Mouse (Mus musculus) midbrain, embryonic 10.5 days (tissue): ENCODE measurements around the gene Man2a2. TPM values are rescaled to one million over a fixed set of nuclear protein-coding genes. Genes with fewer than 3 reads are reported as not detected.
"Not testable (repeated sequence)": the region's sequence is repeated elsewhere in the genome, so short reads cannot be mapped to it uniquely, and the experiment has no call there.

Source experiments
- DNase-seq: peaks from one replicate; pipeline ENCODE4 v3.0.0-alpha.2; 2017; ENCODE audit warnings: low spot score
- H3K27ac ChIP-seq: fragments of 300-500 bp; sonication (generic); replicated peaks from 2 replicates; pipeline ENCODE4 v1.5.1; 2016; ENCODE audit warnings: mild to moderate bottlenecking
- H3K27me3 ChIP-seq: fragments of 300-500 bp; sonication (generic); 2 replicates; pipeline ENCODE4 v1.6.1; 2016; ENCODE audit warnings: low read depth, mild to moderate bottlenecking; ENCODE audit not compliant: poor library complexity, severe bottlenecking
- H3K36me3 ChIP-seq: fragments of 300-500 bp; sonication (generic); 2 replicates; pipeline ENCODE4 v1.6.1; 2016; ENCODE audit warnings: mild to moderate bottlenecking, moderate library complexity
- H3K4me1 ChIP-seq: fragments of 300-500 bp; sonication (generic); 2 replicates; pipeline ENCODE4 v1.6.1; 2016
- H3K4me3 ChIP-seq: fragments of 300-500 bp; sonication (generic); 2 replicates; pipeline ENCODE4 v1.5.1; 2016; ENCODE audit warnings: mild to moderate bottlenecking, moderate library complexity
- H3K9me3 ChIP-seq: fragments of 300-500 bp; sonication (generic); replicated peaks from 2 replicates; pipeline ENCODE4 v1.6.1; 2016; ENCODE audit warnings: mild to moderate bottlenecking
- WGBS: fragments of 180-500 bp; shearing (Covaris S2); methylation state at CpG from one replicate; pipeline ENCODE4 v1.1.7; 2016; 5-methylcytosine and 5-hydroxymethylcytosine counted together
- polyA plus RNA-seq: library from polyadenylated mRNA; unstranded; fragments of >200 nt; fragmentation: Nextera tagmentation; extraction: Ambion mirVana; gene quantifications from 2 replicates; pipeline ENCODE4 v1.2.1, GENCODE M21; 2016

Man2a2 gene
- polyA plus RNA-seq, 1 experiment from 2014 or later = 15.7 TPM

DNA sequence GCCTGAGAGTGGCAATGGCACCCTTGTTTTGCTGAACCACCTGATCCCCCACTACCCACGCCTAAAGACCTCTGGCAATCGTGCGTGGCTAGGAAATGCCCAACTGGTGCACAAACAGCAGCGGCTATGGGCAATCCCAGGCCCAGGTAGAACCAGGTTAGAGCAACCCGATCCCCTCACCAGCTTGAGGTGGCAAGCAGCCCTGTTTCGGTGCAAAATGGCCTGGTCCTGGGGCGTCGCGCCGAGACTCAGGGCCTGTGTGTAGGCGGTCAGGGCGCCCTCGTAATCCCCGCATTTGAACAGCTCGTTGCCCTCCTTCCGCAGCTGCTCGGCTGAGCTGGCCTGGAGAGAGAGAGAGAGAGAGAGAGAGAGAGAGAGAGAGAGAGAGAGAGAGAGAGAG, 31.8 kb downstream of the Man2a2 start:
- H3K9me3 ChIP-seq = no peaks in the 10 kb centered on the region
- peaks cover 16% of the 10 kb centered on the region for H3K27me3 ChIP-seq
- peaks cover 55% of the 10 kb centered on the region for H3K4me1 ChIP-seq
- peak overlapping the region; percentile 72 for H3K4me3 ChIP-seq
- 12% methylated on average over 17 of the region's 17 CpGs for WGBS
- DNase-seq = peak; percentile 41
- peak overlapping the region; percentile 85 for H3K27ac ChIP-seq
- H3K36me3 ChIP-seq = peaks cover 37% of the 10 kb centered on the region

DNA sequence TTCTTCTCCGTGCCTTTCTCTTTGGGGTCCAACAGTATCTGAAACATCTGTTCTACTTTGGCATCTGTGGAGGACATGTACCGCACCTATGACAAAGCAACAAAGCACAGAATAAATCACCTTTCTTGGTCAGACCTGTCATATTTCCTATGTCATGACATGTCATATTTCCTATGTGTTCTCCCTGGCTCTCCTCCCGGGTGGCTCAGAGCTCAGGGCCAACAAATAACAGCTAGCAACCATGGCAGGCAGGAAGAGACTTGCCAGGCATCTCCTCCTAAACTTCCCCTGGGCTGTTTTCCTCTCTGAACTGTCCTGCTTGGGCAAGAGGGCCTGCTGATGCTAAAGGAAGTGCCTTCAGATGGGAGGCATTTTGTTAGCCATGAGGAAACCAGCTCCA, 34.2 kb downstream of the Man2a2 start:
- Histone ChIP-seq H3K9me3 (peaks cover 10% of the 10 kb centered on the region), H3K4me1 (peaks cover 36% of the 10 kb centered on the region), H3K27me3 (peaks cover 10% of the 10 kb centered on the region), H3K27ac (no peak overlapping the region), H3K36me3 (peaks cover 61% of the 10 kb centered on the region), H3K4me3 (no peak overlapping the region)
- WGBS = 92% methylated on average over 3 of the region's 3 CpGs
- DNase-seq = no peak

DNA sequence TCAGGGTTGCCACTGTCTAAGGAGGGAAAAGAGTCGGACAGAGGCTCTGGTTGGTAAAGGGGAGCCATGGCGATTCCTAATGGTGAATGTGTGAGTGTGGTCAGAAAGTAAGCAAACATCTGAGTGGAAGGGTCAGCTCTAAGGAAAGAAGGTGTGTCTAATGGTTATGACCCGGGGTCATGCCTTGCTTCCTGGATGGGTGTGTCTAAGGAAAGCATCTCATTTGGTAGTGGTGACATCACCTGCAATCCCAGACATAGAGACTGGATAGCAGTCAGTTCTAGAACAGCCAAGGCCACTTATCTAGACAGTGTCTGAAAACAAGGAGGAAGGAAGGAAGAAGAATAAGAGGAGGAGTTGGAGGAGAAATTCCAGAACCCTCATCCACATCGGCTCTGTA, 36.3 kb downstream of the Man2a2 start:
- Histone ChIP-seq H3K27me3 (no peaks in the 10 kb centered on the region), H3K36me3 (peaks cover 82% of the 10 kb centered on the region), H3K9me3 (peaks cover 10% of the 10 kb centered on the region), H3K4me3 (no peak overlapping the region), H3K27ac (no peak overlapping the region), H3K4me1 (peaks cover 16% of the 10 kb centered on the region)
- DNase-seq = no peak
- WGBS = 97% methylated on average over 4 of the region's 4 CpGs

DNA sequence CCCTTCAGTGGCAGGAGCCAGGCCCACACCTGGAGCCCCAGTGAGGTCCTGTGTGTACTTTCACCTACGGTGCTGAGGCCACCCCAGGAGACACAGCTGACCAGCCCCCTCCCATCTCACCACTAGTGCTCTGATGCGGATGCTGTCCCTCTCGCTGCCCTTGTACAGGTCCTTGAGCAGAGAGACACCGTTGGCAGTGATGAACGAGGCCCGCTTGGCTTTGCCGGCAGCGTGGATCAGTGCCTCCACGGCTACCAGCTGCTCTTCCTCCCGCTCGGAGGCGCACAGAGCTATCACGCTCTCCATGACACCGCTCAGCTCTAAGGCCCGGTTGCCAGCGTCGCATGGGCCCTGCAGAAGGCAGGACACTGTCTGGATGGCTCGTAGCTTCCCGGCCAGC, 39.7 kb downstream of the Man2a2 start:
- H3K4me3 ChIP-seq = no peak overlapping the region
- peaks cover 10% of the 10 kb centered on the region for H3K9me3 ChIP-seq
- H3K27me3 ChIP-seq = no peaks in the 10 kb centered on the region
- no peak for DNase-seq
- no peaks in the 10 kb centered on the region for H3K4me1 ChIP-seq
- 96% methylated on average over 19 of the region's 19 CpGs for WGBS
- H3K27ac ChIP-seq = no peak overlapping the region
- peaks cover 100% of the 10 kb centered on the region for H3K36me3 ChIP-seq

DNA sequence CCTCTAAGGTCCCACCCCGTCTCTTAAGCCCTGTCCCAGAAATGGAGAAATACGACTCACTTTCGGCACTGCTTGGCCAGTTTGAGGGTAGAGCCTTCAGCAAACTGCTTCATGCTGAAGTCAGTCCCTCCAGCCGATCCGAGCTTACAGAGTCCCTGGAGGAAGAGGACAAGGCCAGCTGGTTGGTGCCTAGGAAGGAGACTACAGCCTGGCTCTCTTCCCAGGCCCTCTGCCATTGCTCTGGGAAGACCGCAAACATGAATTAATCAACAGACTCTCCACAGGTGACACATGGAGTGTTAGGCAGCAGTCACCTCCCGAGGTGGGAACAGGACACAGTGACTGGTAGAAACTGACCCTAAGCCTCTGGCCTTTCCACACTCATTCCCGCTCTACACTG, 40.9 kb downstream of the Man2a2 start:
- WGBS = 92% methylated on average over 8 of the region's 8 CpGs
- H3K27ac ChIP-seq = no peak overlapping the region
- peaks cover 100% of the 10 kb centered on the region for H3K36me3 ChIP-seq
- no peak for DNase-seq
- H3K9me3 ChIP-seq = peaks cover 10% of the 10 kb centered on the region
- no peak overlapping the region for H3K4me3 ChIP-seq
- H3K4me1 ChIP-seq = peaks cover under 1% of the 10 kb centered on the region; the same call in 1 of the 2 replicates
- no peaks in the 10 kb centered on the region for H3K27me3 ChIP-seq

DNA sequence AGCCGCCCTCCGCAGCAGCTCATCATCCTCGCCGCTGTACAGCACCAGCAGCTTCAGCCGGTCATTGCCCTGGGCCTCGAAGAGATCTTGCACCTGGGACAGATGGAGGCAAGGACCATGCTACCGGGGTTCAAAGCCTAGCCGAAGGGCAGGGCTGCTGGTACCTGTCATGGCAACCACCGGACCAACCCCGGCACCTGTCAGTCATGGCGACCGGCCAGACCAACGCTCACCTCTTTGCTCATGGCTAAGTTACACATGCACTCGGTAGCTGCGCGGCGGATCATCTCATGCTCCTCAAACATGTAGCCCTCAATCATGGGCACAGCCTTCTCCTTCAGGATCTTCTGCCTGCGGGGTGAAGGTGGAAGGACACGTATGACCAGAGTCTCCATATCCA, 45.1 kb downstream of the Man2a2 start:
- Histone ChIP-seq H3K36me3 (peaks cover 67% of the 10 kb centered on the region), H3K4me1 (peaks cover 23% of the 10 kb centered on the region), H3K27ac (no peak overlapping the region), H3K9me3 (no peaks in the 10 kb centered on the region), H3K4me3 (no peak overlapping the region), H3K27me3 (no peaks in the 10 kb centered on the region)
- no peak for DNase-seq
- WGBS = 96% methylated on average over 19 of the region's 19 CpGs

DNA sequence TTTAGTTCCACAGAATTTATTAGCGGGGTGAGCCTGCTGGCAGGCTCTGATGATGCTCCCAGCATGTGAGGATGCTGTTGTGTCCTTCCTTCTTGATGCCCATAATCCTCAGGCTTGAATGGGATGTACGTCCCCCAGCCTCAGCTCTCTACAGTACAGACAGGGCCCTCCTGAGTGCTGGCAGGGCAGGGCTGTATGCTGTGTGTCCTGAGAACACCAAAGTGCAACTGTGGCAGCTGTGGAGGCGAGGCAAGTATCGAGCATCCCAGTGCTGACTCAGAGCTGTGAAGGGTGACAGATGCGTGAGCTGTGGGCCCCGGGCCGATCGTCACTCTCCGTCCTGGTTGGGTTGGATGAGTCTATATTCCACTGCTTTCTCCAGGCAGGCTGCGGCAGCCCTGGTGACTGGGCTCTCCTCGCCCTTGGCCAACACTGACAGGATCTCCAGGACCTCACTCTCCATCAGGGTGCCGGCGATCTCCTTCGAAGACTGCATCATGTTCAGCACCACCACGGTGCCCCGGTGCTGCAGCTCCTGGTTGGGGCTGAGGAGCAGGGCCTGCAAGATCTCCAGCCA, 45.8 kb downstream of the Man2a2 start:
- H3K4me1 ChIP-seq = peaks cover 23% of the 10 kb centered on the region
- H3K27ac ChIP-seq = no peak overlapping the region
- H3K4me3 ChIP-seq = no peak overlapping the region
- 96% methylated on average over 16 of the region's 16 CpGs for WGBS
- H3K9me3 ChIP-seq = no peaks in the 10 kb centered on the region
- no peak for DNase-seq
- H3K36me3 ChIP-seq = peaks cover 67% of the 10 kb centered on the region
- H3K27me3 ChIP-seq = no peaks in the 10 kb centered on the region

DNA sequence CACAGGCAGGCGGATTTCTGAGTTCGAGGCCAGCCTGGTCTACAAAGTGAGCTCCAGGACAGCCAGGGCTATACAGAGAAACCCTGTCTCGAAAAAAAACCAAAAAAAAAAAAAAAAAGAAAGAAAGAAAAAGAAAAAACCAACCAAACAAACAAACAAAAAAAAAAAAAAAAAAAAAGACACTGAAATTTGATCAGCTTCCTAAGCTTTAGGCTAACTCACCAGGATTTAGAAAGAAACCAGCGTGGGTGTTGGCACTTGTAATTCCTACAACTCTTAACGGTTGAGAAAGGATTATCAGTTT, 46.4 kb downstream of the Man2a2 start:
- Histone ChIP-seq H3K36me3 (peaks cover 67% of the 10 kb centered on the region), H3K4me3 (peak overlapping the region; percentile 65; the same call in 1 of the 2 replicates), H3K4me1 (peaks cover 23% of the 10 kb centered on the region)
- 67% methylated on average over 5 of the region's 5 CpGs for WGBS
- not testable (repeated sequence) for DNase-seq, H3K27ac ChIP-seq, H3K9me3 ChIP-seq, H3K27me3 ChIP-seq

DNA sequence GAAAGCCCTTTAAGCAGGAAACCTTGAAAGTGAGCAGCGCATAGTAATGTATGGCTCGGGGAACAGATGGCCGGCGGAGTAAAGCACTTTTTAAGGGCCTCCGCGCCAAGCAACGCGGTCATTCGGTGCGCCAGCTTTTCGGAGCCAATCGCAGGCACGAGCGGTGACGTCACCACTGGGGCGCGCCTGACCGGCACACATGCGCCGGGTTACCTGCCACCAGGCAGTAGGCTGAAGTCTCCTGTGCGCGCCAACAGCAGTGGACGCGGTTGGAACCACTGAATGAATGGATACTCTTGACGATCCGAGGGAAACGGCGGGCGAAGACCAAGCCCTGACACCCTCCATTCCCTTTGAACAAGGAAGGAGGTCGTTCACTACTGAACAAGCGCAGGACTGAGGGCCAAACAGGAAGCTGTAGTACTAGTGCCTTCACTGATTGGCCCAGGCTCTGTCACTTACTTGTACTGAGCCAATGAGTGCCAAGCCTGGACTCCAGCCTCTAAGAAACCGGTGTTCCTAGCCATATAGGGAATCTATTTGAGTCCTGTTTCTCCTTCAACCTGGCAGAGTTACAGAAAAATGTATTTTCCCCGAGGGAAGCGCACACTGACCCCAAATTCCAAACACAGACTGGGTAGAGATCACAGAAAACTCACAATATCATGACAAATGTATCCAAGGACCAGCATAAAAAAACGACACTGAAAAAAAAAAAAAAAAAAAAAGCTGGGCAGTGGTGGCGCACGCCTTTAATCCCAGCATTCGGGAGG, 46.9 kb downstream of the Man2a2 start, which contains the start of gene Rccd1:
Gene Rccd1, minus strand, starts transcription at position 412 of the 773 bp plus-strand sequence.
- Histone ChIP-seq H3K36me3 (peaks cover 67% of the 10 kb centered on the region), H3K9me3 (no peaks in the 10 kb centered on the region), H3K27ac (peak within 1 kb of the TSS; percentile 91), H3K4me1 (peaks cover 23% of the 10 kb centered on the region), H3K27me3 (no peaks in the 10 kb centered on the region), H3K4me3 (peak within 1 kb of the TSS; percentile 65)
- WGBS = 3% methylated on average over 38 of the region's 38 CpGs
- DNase-seq = peak; percentile 97

DNA sequence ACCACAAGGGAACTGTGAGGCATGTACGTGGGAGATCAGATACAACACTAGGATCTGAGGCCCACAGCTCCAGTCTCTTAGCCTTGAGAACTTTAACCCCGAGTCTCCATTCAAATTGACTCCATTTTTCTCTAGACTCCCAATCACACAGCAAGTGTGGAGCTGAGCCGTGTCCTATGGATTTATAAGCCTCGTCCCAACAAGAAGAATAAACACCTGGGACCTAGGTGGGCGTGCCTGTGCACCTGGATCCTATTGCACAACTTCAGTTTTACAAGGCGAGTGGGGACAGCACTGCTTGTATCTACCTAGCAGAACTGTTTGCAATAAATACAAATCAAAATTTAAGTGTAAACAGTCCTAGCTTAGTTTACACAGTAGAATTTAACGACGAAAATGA, 47.8 kb downstream of the Man2a2 start:
- H3K4me1 ChIP-seq = peaks cover 23% of the 10 kb centered on the region
- peaks cover 67% of the 10 kb centered on the region for H3K36me3 ChIP-seq
- H3K9me3 ChIP-seq = no peaks in the 10 kb centered on the region
- H3K27ac ChIP-seq = peak overlapping the region; percentile 91
- no peak for DNase-seq
- 30% methylated on average over 8 of the region's 8 CpGs for WGBS
- H3K4me3 ChIP-seq = peak overlapping the region; percentile 65
- H3K27me3 ChIP-seq = no peaks in the 10 kb centered on the region

DNA sequence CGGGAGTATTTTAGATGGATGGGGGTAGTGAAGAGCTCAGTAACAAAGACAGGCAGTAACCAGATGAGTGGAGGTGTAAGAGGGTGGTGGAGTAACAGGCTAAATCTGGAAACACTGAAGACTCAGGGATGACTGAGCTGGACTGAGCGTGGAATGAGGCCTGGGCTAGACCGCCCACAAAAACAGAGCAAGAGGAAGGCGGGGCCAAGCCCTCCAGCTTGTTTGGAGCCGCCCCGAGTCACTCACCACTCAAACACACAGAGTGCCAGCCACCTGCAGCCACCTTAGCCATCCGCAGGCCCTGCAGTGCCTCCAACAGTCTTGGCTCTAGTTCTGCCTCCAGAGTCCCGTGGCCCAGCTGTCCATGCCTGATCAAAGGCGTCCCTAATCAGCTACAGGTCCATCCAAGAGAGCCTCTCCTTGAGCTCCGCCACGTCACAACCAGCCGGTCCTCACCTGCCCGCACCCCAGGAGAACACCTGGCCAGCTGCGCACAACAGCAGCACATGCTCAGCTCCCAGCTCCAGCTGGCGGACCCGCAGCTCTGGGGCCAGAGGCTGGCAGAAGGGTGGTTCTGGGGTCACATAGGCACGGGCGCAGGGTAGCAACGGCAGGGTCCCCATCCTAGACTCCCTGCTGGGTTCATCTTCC, 51.2 kb downstream of the Man2a2 start:
- Histone ChIP-seq H3K27me3 (no peaks in the 10 kb centered on the region), H3K27ac (no peak overlapping the region), H3K36me3 (peaks cover 62% of the 10 kb centered on the region), H3K4me1 (peaks cover 19% of the 10 kb centered on the region), H3K4me3 (no peak overlapping the region), H3K9me3 (no peaks in the 10 kb centered on the region)
- WGBS = 86% methylated on average over 19 of the region's 19 CpGs
- no peak for DNase-seq

DNA sequence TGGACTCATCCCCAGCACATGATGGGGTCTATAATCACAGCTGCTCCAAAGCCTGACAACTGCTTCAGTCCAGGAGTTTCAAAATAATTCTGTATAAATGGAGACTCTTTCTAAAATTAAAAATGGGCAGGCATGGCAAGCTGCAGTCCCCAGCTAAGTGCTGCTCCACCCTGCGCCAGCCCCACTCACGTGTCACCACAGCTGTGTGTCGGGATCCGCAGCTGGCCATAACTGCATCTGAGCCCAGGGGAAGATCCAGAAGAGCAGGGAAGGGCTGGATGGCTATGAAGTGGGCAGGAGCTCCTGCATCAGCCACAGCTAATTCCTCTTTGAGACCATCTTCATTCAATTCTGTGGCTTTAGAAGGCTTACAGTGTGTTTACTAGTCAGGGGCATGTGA, 52.5 kb downstream of the Man2a2 start:
- H3K27ac ChIP-seq = no peak overlapping the region
- DNase-seq = no peak
- H3K4me3 ChIP-seq = no peak overlapping the region
- 93% methylated on average over 4 of the region's 4 CpGs for WGBS
- no peaks in the 10 kb centered on the region for H3K27me3 ChIP-seq
- H3K9me3 ChIP-seq = no peaks in the 10 kb centered on the region
- peaks cover 17% of the 10 kb centered on the region for H3K4me1 ChIP-seq
- H3K36me3 ChIP-seq = peaks cover 74% of the 10 kb centered on the region
